Mouse (Mus musculus): ENCODE data around the gene Nrg3.

The Nrg3 gene

DNA sequence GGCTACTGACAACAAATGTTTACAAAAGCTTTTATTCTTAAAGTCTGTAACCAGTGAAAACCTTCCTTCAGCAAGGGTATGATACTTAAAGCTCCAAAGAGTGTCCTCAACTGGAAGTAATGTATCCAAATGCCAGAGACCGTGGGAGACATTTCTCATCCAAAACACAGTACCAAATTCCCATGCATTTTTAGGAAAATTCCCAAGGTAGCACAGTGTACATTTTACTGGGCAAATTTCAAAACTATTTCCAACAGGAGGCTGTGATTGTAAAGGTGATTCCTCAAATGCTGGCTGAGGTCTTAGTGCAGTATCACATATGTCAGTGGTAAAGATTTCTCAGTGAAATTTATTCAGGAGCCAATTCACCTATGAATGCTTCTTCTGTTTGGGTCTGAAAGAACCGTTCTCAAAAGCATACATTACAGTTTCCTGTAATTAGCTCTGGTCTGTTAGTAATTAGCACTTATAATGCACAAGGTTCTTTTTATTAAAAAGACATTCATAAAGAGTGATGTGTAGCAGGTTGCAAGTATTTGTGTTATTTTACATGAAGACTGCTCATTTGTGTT is 536.3 kb downstream of the Nrg3 start:
- no peak for DNase-seq

DNA sequence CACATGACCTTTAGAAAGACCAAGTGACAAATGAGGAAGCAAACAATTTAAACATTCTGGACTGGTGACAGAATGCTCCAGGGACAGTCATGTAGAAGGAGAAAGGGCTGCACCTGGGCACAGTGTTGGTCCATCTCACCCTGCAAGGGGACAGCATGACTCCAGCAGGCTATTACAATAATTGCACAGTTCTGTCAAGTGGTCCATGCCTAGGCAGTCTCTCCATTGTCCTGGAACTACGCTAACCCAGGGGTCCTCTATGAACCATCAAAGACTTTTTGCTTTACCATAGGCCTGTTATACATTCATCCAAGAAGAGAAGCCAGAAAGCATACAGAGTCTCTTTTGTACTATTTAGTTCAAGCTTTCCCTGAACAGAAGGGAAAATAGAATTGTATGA is 549.2 kb downstream of the Nrg3 start:
- no peak for DNase-seq

DNA sequence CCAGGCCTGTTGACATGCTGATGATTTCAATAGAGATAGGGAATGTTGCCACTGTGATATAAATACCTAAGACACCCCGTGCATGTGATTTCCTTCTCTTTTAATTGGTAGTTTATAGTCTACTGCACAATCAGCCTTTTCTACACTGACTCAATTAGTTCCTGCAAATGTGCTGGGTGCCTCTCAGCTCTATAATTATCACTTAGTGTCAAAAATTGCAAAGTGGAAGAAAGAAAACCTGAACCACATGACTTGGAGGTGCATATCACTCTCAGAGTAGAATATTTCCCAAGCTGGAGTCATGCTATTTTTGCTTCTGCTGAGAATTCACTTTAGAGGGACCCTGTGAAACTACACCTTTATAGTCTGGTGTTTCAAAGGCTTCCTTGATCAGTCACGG is 552.1 kb downstream of the Nrg3 start:
- no peak for DNase-seq

DNA sequence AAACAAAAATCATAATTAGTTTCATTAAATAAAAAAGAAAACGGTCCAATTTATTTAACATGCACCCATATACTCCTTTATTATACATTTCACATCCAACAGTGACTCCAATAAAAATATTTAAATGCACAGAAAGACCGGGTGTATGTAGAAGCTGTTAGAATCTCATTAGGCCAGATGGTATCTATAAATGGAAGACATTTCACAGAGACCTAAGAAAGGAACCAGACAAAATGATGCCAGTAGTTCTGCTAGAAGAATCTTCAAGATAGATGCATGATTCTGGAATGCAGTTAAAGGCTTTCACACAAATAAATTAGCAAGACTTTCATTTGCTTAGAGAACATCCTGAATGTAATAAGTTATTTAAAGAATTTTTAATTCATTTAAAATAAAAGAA is 602.3 kb downstream of the Nrg3 start:
- DNase-seq, result no peak

DNA sequence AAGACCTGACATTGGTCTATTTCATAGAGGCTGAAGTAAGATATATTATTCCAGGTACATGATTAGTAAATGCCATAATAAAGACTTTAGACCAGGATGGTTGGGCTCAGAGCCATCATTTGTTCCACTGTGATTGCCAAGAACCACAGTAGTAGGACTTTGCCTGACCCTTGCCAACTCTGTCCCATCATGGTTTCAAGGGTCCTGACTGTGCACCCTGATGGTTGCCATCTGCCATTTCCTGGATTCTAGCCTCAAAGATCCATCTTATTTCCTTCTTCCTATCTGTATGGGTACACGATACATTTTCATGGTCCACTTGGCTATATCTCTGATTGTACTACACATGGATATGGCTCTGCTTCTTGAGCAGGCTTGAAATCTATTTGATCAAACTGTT is 625.3 kb downstream of the Nrg3 start:
- DNase-seq, result no peak

- no peak for DNase-seq
Measured at GRCm38 (mm10) chr14:38847091-38847490, 625.8 kb downstream of the Nrg3 start.

GRCm38 (mm10) chr14:38835006-38835405 is 637.9 kb downstream of the Nrg3 start:
- no peak for DNase-seq

- no peak for DNase-seq
Measured at GRCm38 (mm10) chr14:38824891-38825290, 648.0 kb downstream of the Nrg3 start.

GRCm38 (mm10) chr14:38797027-38797426 is 675.9 kb downstream of the Nrg3 start:
- DNase-seq, result no peak

GRCm38 (mm10) chr14:38775291-38776116 is 697.4 kb downstream of the Nrg3 start:
- DNase-seq, result no peak

GRCm38 (mm10) chr14:38774811-38775210 is 698.1 kb downstream of the Nrg3 start:
- DNase-seq, result no peak

DNA sequence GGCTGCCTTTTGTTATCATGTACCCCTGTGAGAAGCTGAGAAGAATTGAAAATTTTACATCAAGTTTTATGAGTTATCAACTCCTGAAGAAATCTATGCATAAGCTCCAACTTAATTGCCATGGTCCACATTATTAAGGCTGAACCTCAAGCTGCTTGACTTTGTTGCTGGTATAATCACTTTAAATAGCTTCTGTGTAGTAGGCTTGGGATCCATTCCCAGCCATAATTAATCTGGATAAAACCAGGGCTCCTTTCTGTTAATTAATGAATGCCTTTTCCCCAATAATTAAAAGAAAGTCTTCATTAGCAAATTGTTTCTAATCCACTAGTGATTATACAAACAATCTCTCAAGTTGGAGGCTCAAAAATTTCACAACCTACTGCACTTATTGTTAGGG is 742.4 kb downstream of the Nrg3 start:
- DNase-seq, result no peak

DNA sequence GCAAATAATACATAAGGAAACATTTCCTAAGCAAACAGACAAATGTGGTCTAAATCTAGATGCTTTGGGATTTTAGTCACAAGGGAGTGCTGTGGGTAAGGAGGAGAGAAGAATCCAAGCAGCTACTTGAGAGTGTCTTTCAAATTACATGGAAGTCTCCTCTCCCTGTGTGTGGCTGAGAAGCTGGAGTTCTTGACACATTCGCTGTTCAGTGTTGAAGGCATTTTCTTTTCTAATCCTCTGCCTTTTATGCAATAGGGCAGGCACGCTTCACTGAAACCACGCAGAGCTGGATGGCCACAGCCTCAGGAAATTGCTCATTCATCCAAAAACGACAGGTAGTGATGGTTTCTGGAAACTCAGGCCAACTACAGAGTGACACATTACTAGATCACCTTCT is 769.0 kb downstream of the Nrg3 start:
- no peak for DNase-seq

- no peak for DNase-seq
Measured at GRCm38 (mm10) chr14:38702596-38703393, 770.1 kb downstream of the Nrg3 start.

DNA sequence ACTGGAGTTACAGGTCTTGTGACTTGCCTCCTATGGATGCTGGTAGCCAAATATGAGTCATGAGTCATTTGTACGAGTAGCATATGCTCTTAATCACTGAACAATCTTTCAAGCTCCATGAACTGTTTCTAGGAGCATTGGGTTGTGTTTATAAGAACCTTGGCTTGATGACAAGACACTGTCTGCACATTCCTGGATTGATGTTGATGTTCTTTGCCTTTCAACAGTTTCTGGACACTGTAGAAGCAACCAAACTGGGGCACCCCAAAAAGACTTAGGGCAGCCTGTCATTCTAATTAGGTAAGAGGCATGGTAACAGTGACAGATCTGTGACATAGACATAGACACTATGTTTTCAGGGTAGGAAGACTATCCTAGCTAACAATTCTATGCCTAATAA is 771.5 kb downstream of the Nrg3 start:
- DNase-seq, result no peak

GRCm38 (mm10) chr14:38700972-38701371 is 771.9 kb downstream of the Nrg3 start:
- no peak for DNase-seq

DNA sequence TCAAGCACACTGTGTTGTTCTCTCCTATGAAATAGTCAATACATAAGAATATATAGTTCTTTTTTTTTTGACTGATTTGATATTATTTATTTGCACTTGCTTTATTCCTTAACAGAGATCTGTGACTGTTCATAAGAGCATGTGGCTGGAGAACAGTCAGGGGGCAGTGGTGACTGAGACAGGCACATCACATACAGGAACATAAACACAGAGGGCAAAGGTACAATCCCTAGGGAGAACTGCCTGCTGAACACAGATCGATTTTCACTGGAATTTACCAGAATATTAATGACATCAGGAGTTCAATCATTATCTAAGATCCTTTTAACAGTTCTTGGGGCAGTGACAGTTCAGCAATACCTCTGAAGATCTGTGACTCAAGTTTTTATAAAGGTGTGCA is 812.9 kb downstream of the Nrg3 start:
- DNase-seq, result no peak

- DNase-seq, result no peak
Measured at GRCm38 (mm10) chr14:38637070-38637469, 835.8 kb downstream of the Nrg3 start.

- DNase-seq, result no peak
Measured at GRCm38 (mm10) chr14:38630114-38630513, 842.8 kb downstream of the Nrg3 start.

GRCm38 (mm10) chr14:38629671-38630070 is 843.2 kb downstream of the Nrg3 start:
- DNase-seq, result no peak

DNA sequence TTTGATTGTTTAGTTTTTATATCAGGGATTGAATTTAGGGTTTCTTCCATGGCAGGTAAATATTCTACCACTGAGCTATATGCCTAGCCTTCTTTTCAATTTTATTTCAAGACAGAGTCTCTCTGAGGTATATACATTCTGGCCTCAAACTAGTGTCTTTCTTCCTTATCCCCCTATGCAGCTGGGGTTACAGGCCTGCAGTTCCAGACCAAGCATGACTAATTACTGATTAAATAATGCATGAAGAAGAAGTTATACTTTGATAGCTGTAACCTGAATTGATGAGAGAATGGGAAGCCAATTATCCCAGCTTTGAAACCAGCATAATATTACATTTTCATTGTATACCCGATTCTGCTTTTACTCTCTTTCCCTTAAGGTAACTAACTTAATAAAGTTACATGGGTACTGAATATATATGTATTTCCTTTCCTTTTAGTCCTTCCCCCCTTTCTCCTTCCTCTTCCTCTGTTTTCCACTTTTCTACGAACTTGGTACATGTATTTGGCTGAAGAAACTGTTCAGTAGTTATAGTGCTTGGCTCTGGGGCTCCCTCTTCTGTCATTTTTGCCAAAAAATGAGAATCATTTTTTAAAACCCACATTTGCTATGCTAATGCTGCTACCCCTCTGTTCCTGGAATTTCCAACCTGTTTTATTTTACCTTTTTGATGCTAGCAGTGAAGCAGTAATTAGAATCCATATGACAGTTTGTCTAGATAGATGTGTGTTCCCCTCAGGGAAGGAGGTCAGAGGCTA is 843.8 kb downstream of the Nrg3 start:
- DNase-seq, result no peak

DNA sequence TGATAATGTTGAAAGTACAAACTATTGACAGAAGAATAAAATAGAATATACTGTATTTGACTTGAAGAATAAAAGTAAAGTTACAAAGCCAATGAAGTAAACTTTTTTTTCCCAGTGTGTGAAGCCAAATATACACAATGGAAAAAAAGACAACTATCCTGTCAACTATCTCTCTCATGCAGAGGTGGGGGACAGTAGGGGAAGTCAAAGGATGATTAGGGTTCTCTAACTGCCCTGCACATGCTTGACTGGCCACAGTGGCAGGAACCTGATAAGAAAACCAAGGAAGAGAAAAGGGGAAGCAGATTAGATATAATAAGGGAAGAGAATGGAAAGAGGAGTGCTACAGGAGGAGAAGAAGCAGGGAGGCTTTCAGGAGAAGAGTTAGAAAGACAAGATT is 855.9 kb downstream of the Nrg3 start:
- no peak for DNase-seq

DNA sequence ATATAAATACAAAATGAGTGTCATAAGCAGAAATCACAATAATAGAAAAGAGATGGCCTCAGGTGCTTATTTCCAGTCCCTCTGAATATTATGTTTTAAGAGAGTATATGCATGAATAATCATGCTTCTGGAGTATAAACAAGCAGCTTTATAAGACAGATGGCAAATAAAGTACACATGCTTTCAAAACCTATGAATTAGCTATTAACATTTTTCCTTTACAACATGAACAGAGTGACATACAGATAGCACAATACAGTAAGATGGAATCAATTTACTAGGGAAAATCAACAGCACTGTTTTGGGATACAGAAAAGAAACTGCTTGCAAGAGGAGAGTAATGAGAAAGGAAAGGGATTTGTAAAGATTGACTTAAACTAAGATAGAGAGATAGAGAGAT is 875.2 kb downstream of the Nrg3 start:
- DNase-seq, result no peak

All from thymus, postnatal 4 days (tissue).